Mouse (Mus musculus) forelimb bud, embryonic 11.5 days (tissue): ENCODE results near the gene Fstl4.

Source experiments
- DNase-seq: peaks from one replicate; pipeline ENCODE4 v3.0.0-alpha.2; 2012; ENCODE audit warnings: low read depth, low spot score

Fstl4 gene

GRCm38 (mm10) chr11:53202459-53203250 lies 438.2 kb downstream of the Fstl4 start:
- DNase-seq, result no peak

DNA sequence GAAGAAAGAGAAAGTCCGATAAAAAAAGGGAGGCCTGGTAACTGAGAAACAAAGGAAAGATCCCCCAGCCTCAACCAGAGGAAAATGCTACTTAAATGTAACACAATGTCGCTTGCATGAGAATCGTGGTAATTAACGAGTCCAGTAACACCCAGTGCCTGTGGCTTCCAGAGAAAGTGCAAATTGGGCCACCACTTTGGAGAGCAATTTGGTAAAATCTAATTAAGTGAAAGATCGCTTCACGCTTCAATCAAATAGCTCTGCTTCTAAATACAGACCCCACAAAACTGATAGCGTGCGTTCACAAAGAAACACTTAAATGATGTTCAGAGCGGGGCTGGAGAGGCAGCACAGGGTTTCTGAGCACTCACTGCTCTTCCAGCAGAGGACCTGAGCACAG lies 446.4 kb downstream of the Fstl4 start:
- DNase-seq, result no peak

GRCm38 (mm10) chr11:53229011-53229410 lies 464.6 kb downstream of the Fstl4 start:
- DNase-seq, result no peak

DNA sequence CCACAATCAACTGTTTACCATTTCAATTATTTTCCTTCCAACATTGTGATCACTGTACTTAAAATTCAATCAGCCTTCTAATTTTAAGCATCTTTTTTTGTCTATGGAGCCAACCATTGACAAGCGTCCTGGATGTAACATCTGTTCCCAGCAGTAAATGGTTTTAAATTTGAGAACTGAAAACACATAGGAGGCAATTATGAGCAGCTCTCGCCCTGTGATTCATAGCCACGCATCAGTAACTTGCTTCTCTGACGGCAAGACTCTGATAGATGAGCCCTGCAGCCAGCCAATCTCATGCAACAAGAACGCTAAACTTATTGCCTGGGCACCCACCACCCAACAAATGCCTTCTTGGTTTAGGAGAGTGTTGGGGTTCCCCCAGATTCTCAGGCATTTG lies 467.4 kb downstream of the Fstl4 start:
- DNase-seq, result no peak

DNA sequence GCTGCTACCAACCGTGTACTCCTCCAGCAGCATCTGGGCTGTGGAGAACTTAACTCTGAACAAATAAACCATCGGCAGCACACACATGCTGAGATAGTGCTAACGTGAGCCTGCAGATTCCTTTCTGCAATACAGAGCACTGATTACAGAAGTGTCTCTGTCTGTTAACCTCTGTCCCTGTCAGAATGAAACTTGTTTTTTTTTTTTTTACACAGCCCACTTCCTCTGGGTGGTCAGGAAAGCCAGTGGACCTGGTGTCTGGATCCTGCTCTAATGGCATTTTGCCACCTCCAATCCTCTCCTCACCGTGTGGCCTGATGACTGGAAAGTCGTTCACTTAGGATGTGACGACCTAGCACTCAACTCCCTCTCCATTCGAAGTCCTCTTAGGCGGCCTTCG lies 469.2 kb downstream of the Fstl4 start:
- DNase-seq, result no peak
